Mouse (Mus musculus) retina, embryonic 14.5 days (tissue): Measurements from ENCODE around the gene Apbb1ip.
"Not testable (repeated sequence)": the region's sequence is repeated elsewhere in the genome, so short reads cannot be mapped to it uniquely, and the experiment has no call there.

Experiments
- DNase-seq: peaks from one replicate; pipeline ENCODE4 v3.0.0-alpha.2; 2015; ENCODE audit warnings: low spot score

The Apbb1ip gene

DNA sequence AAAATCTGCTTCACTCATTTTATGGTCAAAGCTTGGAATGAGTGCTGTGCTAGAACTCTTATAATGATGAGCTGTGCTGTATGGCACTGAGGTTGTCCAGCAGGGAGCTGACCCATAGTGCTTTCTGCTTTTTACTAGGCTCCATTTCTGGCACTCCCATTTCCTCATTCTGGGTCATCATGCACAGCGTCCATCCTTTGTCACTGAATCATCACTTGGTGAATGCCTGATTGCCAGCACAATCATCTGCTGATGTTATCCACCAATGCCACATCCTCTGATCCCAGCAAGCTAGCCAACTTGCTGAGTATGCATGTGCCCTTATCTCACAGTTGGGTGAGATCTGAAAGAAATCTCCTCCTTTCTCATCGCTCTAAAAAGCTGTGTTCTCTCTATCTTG, 48.4 kb downstream of the Apbb1ip start:
- DNase-seq, result no peak

DNA sequence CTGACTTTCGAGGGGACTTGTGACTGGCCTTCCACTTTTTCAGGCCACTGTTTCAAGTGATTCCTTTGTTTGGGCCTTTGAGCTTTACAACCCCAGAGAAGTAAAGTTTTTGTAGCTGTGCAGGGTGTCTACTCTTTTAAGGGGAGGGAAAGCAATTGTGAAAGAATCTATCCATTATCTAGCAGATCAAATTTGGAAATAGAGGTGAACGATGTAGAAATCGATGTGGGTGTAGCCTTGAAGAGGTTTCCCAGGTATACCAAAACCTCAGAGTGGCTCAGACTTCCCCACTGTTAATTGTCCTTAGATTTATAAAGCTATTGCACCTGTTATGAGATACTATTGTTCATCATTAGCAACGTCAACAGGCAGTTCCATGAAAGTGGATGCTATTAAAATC, 71.6 kb downstream of the Apbb1ip start:
- no peak for DNase-seq

DNA sequence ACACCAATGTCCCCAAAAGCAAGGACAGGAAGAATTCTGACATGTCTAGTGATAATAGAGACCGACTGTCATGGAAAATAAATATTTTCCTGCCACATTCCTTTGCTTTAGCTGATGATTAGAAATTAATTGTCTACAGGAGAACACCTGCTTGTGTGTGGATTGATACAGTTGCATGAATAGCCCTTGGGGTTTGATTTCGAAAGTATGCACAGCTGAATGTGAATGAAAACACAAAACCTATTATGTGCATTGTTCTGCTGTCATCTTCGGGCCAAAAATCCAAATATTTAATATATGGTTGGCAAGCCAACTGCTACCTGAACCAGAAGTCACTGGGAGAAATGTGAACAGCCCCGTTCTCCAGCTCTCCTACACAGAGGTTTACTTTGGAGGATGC, 78.0 kb downstream of the Apbb1ip start:
- DNase-seq, result no peak

DNA sequence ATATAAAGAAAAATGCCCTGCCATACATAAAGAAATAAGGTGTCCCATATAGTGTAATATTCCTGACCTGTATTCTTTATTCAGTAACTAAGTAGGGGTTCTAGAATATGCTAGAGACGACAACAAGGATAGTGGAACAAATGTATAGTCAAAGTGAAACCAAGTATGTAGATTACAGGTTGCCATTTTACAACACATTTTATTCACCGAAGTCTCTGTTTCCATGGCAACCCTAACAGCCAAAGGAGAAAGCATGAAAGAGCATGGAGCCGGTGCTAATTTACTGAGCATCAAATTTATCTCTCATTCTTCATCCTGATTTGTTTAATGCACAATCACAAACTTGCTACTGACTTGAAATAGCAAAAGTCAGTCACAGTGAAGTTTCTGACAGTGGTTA, 83.6 kb downstream of the Apbb1ip start:
- no peak for DNase-seq

DNA sequence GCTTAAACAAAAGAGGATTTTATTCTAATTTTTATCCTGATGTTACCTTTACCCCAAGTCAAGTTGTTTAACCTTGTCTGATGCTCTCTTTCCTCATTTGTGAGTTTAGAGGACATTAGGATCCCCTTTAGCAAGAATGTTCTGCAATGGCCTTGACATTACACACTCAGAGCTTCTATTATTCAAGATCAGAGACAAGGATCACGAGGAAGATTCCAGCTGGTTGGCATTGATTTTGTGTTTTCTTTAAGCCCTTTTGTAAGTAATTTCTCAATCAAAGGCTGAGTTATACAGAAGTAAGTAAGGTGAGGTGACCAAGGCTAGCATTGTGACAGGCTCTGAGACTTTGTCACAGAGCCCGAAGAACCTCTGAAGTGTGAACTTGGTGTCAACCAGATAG, 88.3 kb downstream of the Apbb1ip start:
- no peak for DNase-seq

DNA sequence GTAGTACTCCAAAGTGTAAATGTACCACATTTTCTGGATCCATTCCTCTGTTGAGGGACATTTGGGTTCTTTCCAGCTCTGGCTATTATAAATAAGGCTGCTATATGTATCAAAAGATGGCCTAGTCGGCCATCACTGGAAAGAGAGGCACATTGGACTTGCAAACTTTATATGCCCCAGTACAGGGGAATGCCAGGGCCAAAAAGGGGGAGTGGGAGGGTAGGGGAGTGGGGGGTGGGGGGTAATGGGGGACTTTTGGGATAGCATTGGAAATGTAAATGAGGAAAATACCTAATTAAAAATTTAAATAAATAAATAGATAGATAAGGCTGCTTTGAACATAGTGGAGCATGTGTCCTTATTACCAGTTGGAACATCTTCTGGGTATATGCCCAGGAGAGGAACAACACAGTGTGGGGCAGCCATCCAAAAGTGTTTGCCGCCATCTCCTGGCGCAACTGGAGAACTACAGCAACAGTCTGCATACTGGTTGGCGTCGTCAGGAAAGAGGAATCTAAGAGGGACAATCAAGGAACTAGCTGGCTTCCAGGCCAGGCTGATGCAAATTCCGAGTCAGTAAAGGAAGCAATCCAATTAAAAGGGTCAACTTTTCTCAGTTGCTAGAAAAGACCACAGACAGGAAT, 90.6 kb downstream of the Apbb1ip start:
- peak; percentile 86 for DNase-seq

DNA sequence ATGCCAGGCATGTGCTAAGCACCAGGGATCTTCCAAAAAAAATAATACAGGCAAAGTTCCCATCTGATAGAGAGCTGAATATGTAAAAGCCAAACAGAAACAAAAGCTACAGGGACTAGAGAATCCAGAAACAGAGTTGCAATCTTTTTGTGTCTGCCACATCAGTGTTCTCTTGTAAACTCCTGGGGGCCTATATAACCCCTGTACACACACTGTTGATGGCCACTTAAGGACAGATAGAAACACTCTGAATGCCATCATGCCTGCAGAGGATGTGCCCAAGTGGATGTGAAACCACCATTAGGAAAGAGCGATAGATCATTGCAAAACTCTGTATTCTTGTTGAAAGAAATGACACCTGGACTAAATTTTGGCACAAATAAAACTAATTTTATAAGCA, 91.9 kb downstream of the Apbb1ip start:
- no peak for DNase-seq

DNA sequence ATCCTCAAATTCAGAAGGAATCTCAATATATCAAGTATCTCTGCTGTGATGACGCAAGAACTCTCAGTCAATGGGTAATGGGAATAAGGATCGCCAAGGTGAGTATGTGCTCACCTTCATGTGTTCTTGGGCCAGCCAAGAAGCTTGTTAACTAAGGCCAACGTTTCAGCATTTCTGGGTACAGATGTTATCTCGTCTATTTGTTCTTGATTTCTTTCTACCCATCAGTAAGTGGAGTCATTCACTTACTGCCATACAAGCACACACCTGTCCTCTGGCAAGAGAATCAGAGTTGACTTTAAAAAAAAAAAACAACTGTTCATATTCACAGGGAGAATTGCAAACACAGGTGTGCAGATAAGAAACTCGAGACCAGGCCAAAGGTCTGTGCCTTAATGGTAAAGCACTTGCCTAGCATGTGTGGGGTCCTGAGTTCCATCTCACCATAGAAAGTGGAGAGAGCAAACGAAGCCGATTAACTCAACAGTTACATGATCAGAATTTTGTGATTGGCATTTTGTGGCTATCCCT, 93.1 kb downstream of the Apbb1ip start:
- no peak for DNase-seq

DNA sequence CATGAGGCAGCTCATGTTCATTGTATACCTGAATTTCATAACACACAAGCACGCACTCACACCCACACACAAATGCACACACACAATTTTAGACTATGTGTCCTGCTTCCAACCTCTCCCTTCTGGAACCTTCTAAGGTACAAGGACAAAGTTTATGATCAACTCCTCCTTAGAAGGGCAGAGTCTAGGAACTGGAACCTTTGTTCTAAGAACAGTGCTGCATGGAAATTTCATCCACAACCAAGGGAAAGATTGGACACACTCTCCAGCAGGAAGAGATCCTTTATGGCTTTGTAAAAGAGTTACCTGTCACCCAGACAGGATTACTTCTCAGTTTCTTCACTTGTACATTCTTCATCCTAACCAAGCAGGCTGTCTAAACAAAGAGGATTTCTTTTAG, 99.3 kb downstream of the Apbb1ip start:
- no peak for DNase-seq

DNA sequence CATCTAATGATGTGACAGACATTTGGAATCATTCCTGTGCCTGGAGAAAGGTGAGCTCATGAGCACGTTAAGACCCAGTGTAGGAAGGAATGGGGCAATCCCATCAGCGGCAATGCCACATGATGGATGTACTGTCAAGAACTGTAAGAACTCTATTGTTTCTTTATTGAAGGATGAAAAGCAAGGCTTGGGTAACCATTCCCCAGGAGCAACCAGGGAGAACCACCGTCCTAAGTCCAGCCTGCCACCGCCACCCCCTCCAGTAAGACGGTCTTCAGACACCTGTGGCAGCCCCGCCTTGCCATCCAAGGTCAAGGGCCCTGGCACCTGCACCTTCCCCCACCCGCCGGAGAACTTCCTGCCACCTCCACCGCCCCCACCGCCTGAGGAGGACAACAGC, 100.7 kb downstream of the Apbb1ip start:
- no peak for DNase-seq

DNA sequence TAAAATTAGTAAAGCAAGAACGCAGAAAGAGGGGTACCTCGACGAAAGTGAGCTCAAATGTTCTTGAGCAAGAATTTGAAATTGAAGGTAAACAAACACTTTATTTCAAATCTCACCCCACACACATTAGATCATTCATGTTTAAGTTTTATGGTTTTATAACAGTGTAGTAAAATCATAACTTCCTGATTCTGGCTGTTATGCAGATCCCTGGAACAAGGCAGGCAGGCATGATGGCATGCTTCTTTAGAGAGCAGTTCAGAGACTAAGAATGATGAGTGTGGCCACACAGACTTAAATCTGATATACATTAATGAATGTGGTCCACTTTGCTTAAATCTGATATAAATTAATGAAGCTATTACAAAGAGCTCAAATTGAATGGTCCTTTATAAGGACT, 102.7 kb downstream of the Apbb1ip start:
- no peak for DNase-seq

DNA sequence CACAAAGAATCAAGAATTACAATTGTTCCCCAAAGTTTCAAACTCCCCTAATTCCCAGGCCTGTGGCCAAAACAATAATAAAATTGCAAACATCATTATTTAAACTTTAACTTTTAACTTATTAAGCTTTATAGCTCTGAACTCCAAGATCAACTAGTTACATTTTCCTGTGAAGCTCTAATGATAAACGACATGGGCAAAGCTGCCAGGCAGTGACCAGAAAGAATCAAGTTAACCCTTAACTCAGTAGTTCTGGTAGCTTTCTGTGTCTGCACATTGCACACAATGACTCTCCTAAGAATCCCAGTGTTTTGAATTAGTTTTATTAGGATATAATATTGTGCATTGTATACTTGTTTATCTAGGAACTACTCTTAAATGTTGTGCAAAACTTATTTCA, 104.9 kb downstream of the Apbb1ip start:
- no peak for DNase-seq

DNA sequence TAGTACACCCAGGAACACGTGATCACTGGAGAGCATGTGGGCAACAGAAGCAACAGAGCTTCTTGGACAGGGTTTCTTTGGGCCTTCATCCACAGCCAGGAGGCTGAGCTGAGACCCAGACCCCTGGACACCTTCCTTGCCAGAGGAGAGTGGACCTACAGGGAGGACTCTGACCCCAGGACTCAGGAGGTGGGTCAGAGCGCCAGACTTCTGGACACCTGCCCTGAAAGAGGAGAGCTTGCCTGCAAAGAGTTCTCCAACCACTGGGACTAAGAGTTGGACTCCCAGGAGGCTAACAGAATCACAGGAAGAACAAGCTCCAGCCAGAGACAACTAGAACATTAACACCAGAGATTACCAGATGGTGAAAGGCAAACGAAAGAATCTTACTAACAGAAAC, 106.8 kb downstream of the Apbb1ip start:
- DNase-seq, result not testable (repeated sequence)

DNA sequence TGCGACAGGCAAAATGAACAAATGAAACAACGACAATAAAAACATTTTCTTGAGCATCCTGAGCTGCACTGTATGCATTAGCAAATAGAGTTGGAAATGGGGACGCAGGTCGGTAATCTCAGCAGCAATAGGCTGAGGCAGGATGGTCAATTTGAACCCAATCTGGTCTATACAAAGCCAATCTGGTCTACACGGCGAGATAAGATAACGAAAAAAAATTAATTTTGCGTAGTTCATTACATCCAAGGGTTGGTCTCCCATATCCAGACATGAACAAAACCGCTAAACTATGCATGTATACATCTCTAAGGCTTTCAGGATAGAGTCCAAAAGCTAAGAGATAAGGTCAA, 121.0 kb downstream of the Apbb1ip start:
- no peak for DNase-seq

DNA sequence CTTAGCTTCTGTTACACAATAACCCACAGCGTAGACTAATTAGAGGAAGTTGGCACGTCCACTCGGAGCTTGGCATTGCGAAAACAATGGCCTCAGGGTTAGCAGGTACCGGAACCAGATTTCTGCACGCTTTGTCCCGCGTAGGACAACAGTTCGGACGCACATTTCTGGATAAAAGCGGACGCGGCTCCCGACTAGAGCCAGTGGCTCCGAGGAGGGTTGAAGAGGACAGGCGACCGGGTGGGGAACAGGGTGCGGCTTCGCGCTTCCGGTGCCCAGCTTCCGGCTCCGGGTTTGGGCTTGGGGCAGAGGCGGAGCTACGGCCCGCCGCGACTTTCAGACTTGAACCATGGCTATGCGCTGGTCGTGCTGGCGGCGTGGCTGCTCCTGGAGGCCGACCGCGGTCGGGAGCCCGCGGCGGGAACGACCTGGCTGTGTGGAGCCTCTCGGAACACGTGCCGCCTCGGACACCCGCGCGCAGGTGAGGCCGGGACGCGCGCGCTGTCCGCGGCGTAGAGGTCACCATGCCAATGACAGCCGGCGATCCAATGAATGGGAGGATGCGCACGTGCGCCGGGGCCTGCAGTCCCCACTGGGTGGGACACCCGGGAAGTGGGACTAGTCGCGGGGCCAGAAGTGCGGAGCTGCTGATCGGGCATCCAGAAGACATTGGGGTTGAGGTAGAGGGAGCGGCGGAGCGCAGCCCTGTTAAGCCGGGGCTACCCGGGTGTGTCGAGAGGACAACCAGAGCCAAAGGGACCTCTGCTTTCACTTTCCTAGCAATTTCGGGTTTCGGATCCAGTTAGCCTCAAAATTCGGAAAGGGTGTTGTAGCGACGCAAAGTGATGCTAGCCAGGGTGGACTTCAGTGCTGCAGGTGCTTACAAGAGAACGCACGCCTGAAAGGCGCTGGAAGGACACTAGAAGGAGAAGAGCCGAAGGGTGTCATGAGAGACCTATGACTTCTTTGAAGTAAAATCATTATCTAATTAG, 121.7 kb downstream of the Apbb1ip start, which contains the start of gene Pdss1:
Gene Pdss1 (plus strand): TSS at position 241 of the 992 bp plus-strand sequence.
- peak; percentile 89 for DNase-seq

DNA sequence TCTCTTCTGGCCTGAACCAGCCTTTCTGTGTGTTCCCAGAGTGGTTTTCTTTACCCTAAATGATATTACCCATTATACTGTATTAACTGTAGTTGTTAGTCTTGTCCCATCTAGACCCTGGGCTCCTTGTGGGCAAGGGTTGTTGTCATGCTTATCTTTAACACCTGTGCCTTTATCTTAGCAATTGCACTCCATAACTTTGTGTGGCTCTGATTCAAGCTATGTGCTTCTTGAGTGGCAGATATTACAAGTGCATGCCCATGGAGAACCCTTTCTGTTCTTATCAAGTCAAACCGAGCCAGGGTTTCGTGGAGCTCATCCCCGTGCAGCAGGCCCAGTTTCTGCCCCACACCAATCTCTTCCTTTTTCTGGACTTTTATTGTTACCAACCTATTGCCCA, 130.1 kb downstream of the Apbb1ip start:
- DNase-seq, result no peak

DNA sequence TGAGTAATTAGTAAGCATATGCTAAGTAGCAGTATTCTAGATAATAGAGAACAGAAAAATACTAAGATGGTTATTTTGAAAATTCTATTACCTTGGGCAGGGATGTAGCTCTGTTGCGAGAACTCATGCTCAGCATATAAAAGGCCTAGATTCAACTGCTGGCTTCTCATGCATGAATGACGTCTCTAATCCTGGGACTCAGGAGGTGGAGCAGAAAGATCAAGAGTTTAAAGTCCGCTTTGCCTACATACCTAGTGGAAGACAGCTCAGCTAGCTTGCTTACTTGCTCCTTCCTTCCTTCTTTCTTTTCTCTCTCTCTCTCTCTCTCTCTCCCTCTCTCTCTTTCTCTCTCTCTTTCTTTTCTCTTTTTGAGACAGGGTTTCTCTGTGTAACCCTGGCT, 140.5 kb downstream of the Apbb1ip start:
- DNase-seq, result no peak

DNA sequence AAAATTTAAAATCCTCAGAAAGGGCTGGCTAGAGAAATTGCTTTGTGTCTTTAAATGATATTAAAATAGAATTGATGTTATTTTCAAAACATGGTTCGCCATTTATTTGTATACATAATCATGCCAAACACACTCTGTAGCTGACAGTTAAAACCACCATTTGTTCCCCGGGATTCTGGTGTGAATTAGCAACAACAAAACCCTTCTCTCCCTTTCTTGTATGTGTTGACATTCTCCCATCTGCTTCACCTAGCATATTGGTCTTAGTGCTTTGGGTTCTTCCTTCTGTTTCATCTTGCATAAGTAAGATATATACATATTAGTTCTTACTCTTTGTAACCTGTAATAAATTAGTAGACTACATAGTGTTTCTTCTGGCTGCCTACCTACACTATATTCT, 144.8 kb downstream of the Apbb1ip start:
- DNase-seq, result no peak
